Mouse (Mus musculus): Measurements from ENCODE around the gene Adssl1.

- TF ChIP-seq CTCF (IDR thresholded peaks at IDR 0.05) (no peak), EP300 (IDR thresholded peaks at IDR 0.05) (peak; percentile 58; the same call in 1 of the 2 replicates)
Measured at GRCm38 (mm10) chr12:112578296-112579090, 41.4 kb upstream of the Adssl1 start.
